ENCODE assay signal across 24 mouse cellular contexts in the genomic region with DNA sequence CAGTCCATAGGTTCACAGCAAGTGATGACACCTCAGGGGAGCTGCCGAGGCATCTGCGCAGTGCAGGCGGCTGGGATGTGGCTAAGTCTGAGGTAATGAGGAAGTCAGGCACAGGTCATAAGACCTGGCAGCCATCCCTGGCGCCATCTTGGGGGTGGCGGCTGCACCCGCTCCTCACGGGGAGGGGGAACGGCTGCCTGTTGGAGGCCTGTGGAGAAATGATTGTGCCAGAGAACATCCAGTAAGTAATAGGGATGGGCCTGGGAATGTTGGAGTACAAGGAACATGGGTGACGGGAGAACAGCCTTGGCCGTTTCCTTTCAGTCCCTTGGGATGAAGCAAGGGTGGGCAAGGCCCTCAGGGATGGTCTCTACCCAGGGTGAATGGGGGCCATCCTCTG.
"Had no signal": no experiment of that assay in that cellular context is flagged by ENCODE, and none has a peak within 500 bp of the region (broad histone marks: within the 10 kb centered on the region; RNA-seq: fewer than 3 reads in every experiment).

No protein-coding gene starts in this region.

- H3K9ac ChIP-seq: heart, embryonic 12.5 days; hindbrain, embryonic 12.5 days; hindbrain, embryonic 14.5 days; intestine, embryonic 15.5 days; limb, embryonic 12.5 days; liver, embryonic 12.5 days; liver, embryonic 14.5 days had no signal

- H3K4me3 ChIP-seq: gastrocnemius, adult 2 months; heart, adult 2 months; heart, embryonic 12.5 days; hindbrain, embryonic 10.5 days; hindbrain, embryonic 12.5 days; intestine, embryonic 15.5 days; layer of hippocampus, adult 2 months; left cerebral cortex, adult 2 months; limb, embryonic 12.5 days; liver, embryonic 12.5 days had no signal

- DNase-seq: gastrocnemius, adult 2 months; gastrocnemius, postnatal 10 days; gastrocnemius, postnatal 25 days; heart, adult 2 months; heart, postnatal 10 days; heart, postnatal 4 days; kidney, adult 18-20 months; kidney, adult 8-10 months; kidney, postnatal 10 days; kidney, postnatal 25 days; kidney, postnatal 4 days had no signal

- H3K9me3 ChIP-seq: intestine, embryonic 15.5 days had no signal

- H3K4me1 ChIP-seq: heart, embryonic 12.5 days; hindbrain, embryonic 10.5 days; hindbrain, embryonic 12.5 days; intestine, embryonic 15.5 days; limb, embryonic 12.5 days; liver, embryonic 12.5 days had no signal

- ATAC-seq: hindbrain, embryonic 16.5 days; inflammation-experienced regulatory T-cells, adult 6 months; intestine, embryonic 15.5 days; intestine, postnatal 0 days; liver, embryonic 12.5 days had no signal

- H3K4me2 ChIP-seq: heart, embryonic 12.5 days; hindbrain, embryonic 12.5 days; hindbrain, embryonic 14.5 days; intestine, embryonic 15.5 days; limb, embryonic 12.5 days; liver, embryonic 12.5 days had no signal

- H3K27me3 ChIP-seq: heart, embryonic 12.5 days; hindbrain, embryonic 12.5 days; intestine, embryonic 15.5 days; limb, embryonic 12.5 days; liver, embryonic 12.5 days had no signal

- H3K27ac ChIP-seq: gastrocnemius, adult 2 months; heart, adult 2 months; hindbrain, embryonic 10.5 days; hindbrain, embryonic 12.5 days; hindbrain, embryonic 14.5 days; intestine, embryonic 15.5 days; layer of hippocampus, adult 2 months; left cerebral cortex, adult 2 months; limb, embryonic 12.5 days; liver, embryonic 12.5 days; liver, embryonic 14.5 days had no signal
